Mouse (Mus musculus): ENCODE results near the gene Nptn.

Nptn gene

DNA sequence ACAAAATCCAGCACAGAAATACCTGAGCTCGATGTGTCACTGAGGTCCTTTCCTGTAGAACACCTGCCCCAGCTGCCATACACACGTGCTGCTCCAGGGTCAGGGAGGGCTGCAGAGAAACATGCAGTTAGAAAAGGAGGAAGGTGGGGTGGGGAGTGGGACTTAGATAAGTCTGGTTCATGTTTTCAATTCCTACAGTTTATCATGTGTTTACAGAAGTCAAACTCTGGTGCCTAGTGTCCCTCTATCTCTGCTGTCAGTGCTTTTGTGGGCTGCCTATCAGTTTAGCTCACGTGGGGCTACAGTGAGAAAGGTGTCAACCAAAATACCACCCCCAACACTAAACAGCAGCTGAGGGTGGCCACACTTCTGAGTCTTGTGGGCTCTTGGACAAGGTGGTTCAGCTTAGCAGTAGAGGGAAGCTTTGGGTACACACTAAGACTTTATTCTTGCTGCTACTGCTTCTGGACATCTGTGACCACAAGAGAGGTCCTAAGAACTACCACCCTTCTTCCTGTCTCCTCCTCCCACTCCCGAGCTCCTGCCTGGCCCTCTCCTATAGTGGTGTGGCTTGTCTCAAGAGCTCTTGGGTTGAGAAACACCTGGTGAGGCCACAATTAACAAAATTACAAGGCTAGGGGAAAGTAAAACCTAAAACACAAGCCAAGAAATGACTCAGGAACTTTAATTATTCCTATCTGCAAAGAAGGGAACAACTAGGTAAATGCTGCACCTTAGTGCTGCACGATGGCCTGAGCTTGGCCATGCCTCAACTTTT lies 75.9 kb downstream of the Nptn start:
- no peak for DNase-seq

- DNase-seq, result no peak
These were observed 76.7 kb downstream of the Nptn start for GRCm38 (mm10) chr9:58658596-58659309.

GRCm38 (mm10) chr9:58659331-58659730 lies 77.3 kb downstream of the Nptn start:
- DNase-seq, result no peak

GRCm38 (mm10) chr9:58659989-58660388 lies 77.9 kb downstream of the Nptn start:
- DNase-seq, result no peak

DNA sequence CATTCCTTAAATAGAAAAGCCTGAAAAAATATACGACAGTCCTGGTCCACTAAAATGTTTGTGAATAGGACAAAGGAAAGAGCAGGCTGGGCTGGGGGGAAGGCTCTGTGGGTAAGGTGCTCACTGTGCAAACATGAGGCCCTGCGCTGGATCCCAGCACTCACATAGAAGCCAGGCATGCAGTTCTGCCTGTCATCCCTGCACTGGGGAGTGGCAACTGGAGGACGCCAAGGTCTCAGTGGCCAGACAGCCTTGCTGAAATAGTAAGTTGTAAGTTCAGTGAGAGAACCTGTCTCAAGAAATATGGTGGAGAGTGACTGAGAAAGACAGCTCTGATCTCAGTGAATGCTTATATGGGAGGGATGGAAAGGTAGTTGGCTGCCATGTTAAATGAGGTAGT lies 78.6 kb downstream of the Nptn start:
- no peak for DNase-seq

DNA sequence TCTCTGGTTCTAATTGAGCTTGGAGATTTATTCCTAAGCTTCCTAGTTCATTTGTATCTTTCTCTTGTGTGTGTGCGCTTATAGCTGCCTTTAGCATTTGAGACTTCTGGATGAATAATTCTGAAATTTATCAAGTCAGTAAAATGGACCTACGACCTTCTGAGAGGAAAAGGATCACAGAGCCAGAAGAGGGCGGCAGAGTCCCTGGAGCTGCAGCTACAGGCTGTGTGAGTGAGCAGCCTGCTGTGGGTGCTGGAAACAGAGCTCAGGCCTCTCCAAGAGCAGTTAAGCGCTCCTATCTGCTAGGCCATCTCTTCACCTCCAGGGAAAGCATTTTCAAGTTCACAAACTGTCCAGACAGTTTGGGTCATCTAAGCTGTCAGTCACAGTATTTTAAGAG lies 80.0 kb downstream of the Nptn start:
- DNase-seq, result no peak

DNA sequence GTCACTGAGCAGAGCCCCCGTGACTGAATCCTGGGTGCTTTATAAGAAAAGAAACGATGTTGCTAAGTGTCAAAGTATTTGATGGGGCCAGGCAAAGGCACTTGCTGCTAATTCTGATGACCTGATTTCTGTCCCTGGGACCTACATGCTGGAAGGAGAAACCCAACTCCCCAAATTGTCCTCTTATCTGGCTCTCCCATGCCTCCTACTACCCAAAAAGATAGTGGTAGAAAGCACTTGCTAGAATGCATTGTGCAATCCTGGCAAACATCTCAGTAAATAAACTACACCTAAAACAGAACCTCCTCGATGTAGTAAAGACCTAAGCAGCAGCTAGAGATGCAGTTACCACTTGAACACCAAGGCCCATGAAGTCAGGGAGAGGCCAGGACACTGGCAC lies 80.8 kb downstream of the Nptn start:
- DNase-seq, result no peak

GRCm38 (mm10) chr9:58665492-58665891 lies 83.5 kb downstream of the Nptn start:
- DNase-seq, result no peak

DNA sequence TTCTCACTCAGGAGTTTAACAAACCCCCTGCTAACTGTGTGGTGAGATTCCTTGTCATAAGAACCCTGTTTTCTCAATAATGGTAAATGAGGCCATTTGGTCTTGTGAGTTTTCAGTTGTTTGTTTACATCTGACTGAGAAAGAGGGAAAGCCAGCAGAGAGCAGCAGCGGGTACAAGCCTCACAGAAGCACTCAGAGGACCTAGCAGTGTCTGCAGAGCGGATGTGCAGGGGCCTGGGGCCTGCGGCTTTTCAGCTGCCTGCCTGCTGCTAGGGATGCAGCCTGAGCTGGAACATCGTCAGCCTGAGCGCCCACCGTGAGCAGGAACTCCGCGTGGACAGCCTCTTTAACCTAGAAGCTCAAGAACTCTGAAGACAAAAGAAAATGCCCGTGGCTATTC lies 84.2 kb downstream of the Nptn start:
- DNase-seq, result no peak

GRCm38 (mm10) chr9:58667244-58667643 lies 85.2 kb downstream of the Nptn start:
- no peak for DNase-seq

DNA sequence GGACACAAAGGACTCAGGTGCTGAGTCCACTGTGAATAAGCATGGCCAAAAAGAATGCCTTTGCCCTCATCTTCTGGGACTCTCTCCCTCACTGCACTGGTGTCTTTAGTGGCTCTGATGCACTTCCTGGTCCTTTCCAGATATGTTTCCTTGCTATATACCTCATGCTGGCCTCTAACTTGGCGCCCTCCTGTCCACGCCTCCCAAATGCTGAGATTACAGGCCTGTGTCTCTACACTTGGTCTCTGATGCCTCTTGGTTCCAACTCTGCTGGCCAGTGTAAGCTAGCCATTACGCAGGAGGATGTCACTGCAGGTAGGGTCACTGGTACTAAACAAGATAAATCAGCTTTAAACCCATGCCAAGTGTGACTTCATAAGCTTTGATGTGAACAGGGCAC lies 86.1 kb downstream of the Nptn start:
- no peak for DNase-seq

DNA sequence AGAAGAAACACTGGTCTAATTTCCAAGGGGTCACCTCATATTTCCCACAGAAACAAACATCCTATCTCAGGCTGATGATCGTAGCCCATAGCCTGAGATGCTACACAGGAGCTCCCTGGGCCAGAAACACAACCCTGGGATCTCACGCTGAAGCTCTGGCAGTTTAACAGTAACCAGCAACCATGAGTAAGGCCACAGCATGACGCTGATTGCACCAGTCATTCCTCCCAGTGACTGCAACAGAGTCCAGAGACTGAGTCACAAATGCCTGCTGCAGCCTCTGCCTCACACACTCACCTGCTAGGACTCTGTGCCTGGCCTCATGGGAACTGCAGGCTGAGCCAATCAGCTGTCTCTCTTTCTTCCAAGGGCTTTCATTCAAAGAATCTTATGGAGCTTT lies 87.0 kb downstream of the Nptn start:
- DNase-seq, result no peak

GRCm38 (mm10) chr9:58669819-58670218 lies 87.8 kb downstream of the Nptn start:
- DNase-seq, result no peak

GRCm38 (mm10) chr9:58672474-58672873 lies 90.4 kb downstream of the Nptn start:
- DNase-seq, result no peak

DNA sequence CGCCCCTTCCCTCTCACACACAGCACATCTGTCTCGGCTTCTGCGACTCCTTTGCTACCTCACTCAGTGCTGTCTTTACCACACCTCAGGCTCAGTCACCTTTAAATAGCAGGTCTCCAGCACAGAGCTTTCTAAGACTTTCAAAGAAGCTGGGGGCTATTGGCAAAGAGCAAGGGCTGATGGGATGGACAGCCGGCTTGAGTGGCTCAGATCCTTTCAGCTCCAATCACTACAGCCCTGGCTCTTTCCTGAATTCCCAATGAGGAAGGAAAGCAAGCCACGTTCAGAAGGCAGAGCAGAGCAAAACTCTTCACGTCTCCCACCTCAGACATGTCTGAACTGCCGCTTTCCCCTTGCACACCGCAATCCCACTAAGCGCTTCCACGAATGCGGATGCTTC lies 92.7 kb downstream of the Nptn start:
- DNase-seq, result no peak

- no peak for DNase-seq
These were observed 93.3 kb downstream of the Nptn start for GRCm38 (mm10) chr9:58675371-58675770.

DNA sequence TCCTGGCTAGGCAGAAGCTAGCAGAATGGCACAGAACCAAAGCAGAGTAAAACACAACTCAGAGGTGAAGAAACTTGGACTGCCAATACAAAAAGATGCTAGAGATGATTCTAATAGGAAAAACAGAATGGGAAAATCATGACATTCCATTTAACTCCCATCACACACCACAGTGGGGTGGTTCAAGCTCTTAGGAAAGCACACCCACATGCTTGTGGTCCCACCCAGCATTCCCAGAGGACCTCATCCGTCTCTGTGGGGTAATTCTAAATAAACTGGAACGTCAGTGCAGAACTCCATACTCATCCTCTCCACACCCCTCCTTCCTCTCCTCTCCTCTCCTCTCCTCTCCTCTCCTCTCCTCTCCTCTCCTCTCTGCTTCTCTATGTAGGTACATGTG lies 99.4 kb downstream of the Nptn start:
- DNase-seq, result no peak

DNA sequence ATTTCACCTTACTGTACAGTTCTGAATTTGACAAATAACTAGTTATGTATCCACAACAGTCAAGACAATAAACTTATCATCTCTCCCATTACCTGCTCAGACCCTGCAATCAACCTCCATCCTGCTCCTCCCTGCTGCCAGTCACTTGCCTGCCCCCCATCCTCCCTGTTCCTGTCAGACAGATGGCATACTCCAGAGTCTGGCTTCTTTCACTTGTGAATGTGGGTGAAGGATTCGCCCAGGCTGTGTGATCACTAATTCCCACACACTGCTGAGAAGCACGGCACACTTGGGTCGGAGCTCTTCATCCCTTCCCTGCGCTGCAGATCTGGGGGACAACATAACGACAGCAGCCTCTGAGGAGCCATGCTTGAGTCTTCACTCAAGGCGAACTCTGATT lies 100.1 kb downstream of the Nptn start:
- no peak for DNase-seq

DNA sequence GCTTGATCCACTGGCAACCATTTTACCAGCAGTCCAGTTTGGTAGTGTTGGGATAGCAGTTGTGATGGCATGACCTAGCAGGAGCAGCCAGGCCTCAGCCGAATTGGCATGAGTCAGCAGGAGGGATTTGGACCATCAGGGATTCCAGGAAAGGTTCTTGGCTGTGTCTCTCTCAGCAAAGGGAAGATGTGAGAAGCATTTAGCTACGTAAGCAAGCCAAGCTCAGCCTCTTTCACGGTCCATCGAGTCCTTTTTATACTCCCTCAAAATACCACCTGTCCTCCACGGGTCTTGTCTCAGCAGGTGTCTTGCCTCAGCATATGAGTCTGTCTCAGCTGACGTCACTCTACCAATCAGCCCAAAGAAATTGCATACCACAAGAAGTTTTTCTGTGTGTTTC lies 101.3 kb downstream of the Nptn start:
- DNase-seq, result no peak

DNA sequence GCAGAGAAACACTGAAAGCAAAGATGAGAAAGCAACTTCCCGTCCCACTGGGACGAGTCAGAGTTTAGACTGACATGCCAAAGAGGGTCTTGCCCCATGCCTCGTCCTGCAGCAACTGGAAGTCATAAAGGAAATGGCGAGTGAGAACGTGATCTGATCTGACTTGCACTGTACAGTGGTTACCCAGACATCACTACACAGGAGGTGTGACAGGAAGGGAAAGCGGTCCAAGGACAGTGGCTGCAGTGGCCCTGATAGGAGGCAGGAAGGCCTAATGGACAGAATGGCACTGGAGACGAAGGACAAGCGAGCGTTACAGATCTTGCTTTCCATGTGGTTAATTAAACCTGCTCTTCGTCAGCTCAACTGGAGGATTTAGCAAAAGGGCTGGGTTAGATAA lies 103.2 kb downstream of the Nptn start:
- no peak for DNase-seq

GRCm38 (mm10) chr9:58688076-58688475 lies 106.0 kb downstream of the Nptn start:
- DNase-seq, result no peak

DNA sequence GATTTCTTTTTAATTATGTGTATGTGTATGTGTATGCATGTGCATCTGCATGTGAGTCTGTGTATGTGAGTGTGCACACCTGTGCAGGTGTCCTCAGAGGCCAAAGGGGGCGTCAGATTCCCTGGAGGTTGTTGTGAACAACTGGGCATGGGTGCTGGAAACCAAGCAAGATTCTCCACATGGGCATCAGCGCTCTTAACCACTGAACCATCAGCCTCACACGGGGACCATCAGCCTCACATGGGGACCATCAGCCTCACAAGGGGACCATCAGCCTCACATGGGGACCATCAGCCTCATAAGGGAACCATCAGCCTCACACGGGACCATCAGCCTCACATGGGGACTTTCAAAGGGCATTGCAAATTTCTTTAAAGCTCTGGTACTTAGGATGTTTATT lies 108.7 kb downstream of the Nptn start:
- DNase-seq, result no peak

DNA sequence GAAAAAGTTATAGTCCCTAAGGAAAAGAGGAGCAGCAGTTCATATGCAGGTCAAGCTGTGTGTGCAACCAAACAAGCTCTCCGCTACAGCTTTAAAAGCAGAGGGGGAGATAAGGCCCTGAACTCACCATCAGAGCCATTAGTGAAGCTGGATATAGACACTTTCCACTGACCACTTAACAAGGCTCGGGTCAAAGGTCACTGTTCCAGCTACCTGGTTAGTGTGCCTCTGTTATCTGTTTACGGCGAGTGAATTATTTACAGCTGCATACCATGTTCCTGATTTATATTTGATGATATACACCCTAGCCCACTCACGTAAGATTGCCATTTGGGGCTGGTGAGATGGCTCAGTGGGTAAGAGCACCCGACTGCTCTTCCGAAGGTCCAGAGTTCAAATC lies 109.4 kb downstream of the Nptn start:
- no peak for DNase-seq

DNA sequence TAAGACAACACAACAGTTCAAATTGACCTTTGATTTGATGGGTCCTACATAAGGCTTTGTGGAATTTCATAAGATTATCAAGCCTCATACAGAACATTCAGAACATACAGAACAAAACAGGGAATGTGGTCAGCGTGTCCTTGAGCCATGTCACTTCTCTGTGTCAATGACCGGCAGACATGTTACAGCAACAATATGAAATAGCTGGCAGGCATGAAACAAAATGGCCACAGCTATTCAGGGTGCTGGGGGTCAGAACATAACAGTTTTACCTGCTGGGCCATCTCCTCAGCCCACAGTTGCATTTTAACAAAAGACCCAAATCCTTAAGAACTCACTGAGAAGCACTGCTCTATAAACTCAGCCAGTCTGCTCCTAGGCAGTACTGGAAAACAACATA lies 116.4 kb downstream of the Nptn start:
- no peak for DNase-seq

GRCm38 (mm10) chr9:58701751-58702150 lies 119.7 kb downstream of the Nptn start:
- no peak for DNase-seq

Data from right cerebral cortex, adult 18-20 months (tissue).